Mouse (Mus musculus) v-Abl transformed pro-B cells (cell line): ENCODE data around the gene Pkd2.

ENCODE experiments used
- in situ Hi-C, 2 experiments: fragments of 400-800 bp; cut with MboI; formaldehyde crosslinking; loops; one replicate each; pipeline ENCODE4 v1.15.1; 2025; ENCODE audit not compliant: unreplicated experiment in 2 of 2

Pkd2 gene

GRCm38 (mm10) chr5:104465279-104465678, 6.0 kb downstream of the Pkd2 start:
- in situ Hi-C loops: no loop called here

GRCm38 (mm10) chr5:104465731-104466130, 6.5 kb downstream of the Pkd2 start:
- in situ Hi-C loops: no loop called here

GRCm38 (mm10) chr5:104466816-104467215, 7.6 kb downstream of the Pkd2 start:
- in situ Hi-C loops: no loop called here

- in situ Hi-C loops: no loop called here
Observed at GRCm38 (mm10) chr5:104468586-104468985, 9.3 kb downstream of the Pkd2 start.

DNA sequence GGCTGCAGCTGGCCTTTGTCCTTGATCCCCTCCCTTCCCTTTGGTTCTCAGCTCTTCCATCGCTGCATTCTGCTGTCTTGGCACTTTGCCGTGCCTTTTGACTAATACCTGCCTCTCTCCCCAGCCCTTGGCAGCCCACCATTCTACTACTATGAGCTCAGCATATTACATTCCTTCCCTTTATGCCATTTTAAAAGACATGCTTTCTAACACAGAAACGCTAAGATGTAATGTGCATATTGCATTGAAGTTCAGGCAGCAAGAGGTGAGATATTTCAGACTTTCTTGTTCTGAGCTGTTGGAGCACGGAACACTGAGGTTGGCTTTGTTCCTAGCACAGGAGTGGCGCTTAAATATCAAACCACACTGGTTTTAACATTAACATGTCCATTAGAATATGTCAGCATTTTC, 11.7 kb downstream of the Pkd2 start:
- in situ Hi-C loops: no loop called here

DNA sequence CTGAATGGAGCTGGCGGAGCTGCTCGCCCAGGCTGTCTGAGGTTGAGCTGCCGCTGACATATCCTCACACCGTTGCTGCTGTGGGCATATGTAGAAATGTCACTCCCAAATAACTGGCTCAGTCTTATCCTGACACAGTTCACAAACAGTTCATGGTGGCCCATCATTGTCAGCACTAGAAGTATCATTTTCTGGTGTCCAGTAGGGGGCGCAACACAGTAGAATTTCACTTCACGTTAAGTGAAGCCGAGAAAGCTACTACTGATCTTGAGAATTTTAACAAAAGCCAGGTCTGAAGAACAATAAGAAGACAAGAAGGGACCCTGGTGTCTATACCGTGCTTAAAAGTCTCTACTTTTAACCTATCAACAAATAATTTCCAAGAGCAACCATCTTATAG, 13.1 kb downstream of the Pkd2 start:
- in situ Hi-C loops: no loop called here

DNA sequence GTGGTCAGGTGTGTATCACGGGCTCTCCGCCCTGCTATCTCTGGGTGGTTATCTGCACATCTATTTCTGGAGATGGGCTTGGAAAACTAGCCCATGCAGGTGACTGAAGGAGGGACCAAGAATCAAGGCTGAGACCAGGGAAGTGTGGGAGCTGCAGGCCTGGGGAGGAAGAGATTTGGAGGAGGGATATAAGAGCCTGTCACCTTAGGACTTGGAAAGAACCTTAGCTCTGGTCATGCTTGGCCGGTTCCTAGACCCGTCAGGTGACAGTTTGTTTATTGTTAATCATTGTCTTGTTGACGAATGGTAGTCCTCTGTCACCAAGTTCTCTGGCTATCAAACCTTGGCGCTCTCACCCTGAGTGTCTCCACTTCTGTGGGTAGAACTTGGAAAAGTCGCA, 21.1 kb downstream of the Pkd2 start:
- in situ Hi-C loops: no loop called here

GRCm38 (mm10) chr5:104482856-104483255, 23.6 kb downstream of the Pkd2 start:
- in situ Hi-C loops: no loop called here

- in situ Hi-C loops: no loop called here
Observed at GRCm38 (mm10) chr5:104491561-104491960, 32.3 kb downstream of the Pkd2 start.

DNA sequence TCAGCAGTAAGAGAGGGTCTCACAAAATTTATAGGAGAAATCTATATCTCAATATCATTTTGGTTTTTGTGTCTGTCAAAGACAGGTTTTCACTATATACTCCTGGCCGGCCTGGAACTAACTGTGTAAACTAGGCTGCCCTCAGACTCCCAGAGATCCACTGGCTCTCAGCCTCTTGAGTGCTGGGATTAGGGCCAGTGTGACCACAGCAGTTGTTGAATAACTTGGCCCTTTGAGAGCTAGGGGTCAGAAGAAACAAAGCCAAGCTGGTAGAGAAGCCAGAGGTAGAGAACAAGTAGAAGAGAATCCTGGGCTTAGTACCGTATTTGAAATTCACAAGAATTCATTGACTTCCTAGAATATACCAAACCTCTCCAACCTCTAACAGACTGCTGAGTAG, 45.6 kb downstream of the Pkd2 start:
- in situ Hi-C loops: no loop called here

- in situ Hi-C loops: no loop called here
Observed at GRCm38 (mm10) chr5:104507829-104508194, 48.6 kb downstream of the Pkd2 start.

- in situ Hi-C loops: no loop called here
Observed at GRCm38 (mm10) chr5:104508195-104508891, 49.1 kb downstream of the Pkd2 start, which contains the start of gene BC005561. Gene BC005561 (plus strand): TSS chr5:104508352.

DNA sequence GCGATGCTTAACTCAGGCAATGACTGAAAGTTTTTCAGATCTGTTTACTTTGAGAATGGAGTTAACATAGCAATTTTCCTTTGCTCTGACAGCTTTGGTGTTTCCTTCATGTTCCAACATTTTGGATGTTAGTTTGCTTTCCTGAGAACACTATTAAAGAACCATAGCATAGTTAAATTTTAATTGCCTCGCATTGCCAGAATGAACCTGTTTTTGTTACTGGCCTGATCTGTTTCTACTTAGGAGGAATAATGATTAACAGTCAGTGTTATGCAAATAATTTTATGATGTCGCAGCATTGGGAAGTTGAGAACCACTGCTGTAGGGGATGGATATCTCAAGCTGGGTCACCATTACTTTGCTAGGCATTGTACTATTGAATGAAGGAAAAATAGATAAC, 52.0 kb downstream of the Pkd2 start:
- in situ Hi-C loops: no loop called here

DNA sequence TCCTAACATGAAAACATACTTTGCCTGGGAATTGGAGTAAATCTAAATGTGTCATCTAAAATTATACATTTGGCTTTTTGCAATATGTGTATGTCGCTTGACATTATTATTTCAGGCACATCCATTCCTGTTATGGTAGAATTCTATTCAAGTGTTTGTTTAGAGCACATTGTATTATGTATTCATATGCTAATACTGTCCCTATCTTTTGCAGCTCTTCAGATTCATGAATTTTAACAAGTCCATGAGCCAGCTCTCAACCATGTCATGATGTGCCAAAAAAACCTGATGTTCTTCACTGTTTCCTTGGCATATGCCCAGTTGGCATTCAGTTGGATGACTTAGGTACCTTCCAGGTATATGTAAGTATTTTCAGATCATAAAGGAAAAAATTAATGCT, 79.4 kb downstream of the Pkd2 start:
- in situ Hi-C loops: no loop called here

- in situ Hi-C loops: no loop called here
Observed at GRCm38 (mm10) chr5:104539331-104539730, 80.1 kb downstream of the Pkd2 start.
